Mouse (Mus musculus) bone marrow, adult 2 months (tissue): ENCODE results near the gene BC030867. TPM values are rescaled to one million over a fixed set of nuclear protein-coding genes. Genes with fewer than 3 reads are reported as not detected.
A peak's percentile ranks its signal among the peaks of the same experiment; 100 is the strongest.

Source experiments
- H3K27ac ChIP-seq: fragments of 200-500 bp; 2 replicates; pipeline ENCODE4 v1.5.1; 2012; ENCODE audit warnings: low read depth, mild to moderate bottlenecking, control low read depth, inconsistent platforms, low read length; ENCODE audit not compliant: control insufficient read depth, poor library complexity, insufficient read depth
- H3K4me1 ChIP-seq: fragments of 200-500 bp; 2 replicates; pipeline ENCODE4 v1.6.1; 2011; ENCODE audit warnings: low read length; ENCODE audit not compliant: control insufficient read depth, insufficient read depth
- H3K4me3 ChIP-seq: fragments of 200-500 bp; replicated peaks from 2 replicates; pipeline ENCODE3; 2011; ENCODE audit warnings: mild to moderate bottlenecking, low read depth, low read length, control low read depth; ENCODE audit not compliant: control insufficient read depth
- CTCF ChIP-seq: fragments of 200-500 bp; IDR thresholded peaks from 2 replicates; pipeline ENCODE4 v1.5.1; 2011; ENCODE audit warnings: low read length, control low read depth; ENCODE audit not compliant: control insufficient read depth, insufficient read depth
- POLR2A ChIP-seq: fragments of 200-500 bp; IDR thresholded peaks from 2 replicates; pipeline ENCODE4 v1.6.1; 2011; ENCODE audit warnings: low read depth, mild to moderate bottlenecking, control low read depth, low read length, borderline replicate concordance; ENCODE audit not compliant: control insufficient read depth
- WGBS: fragments of 180-500 bp; shearing (Covaris S2); methylation state at CpG from one replicate; pipeline ENCODE4 v1.1.7; 2018; 5-methylcytosine and 5-hydroxymethylcytosine counted together
- polyA plus RNA-seq: library from polyadenylated mRNA; stranded (reverse); fragments of >200 nt; gene quantifications from 2 replicates; pipeline ENCODE4 v1.2.4, GENCODE M21; 2011; ENCODE audit warnings: low replicate concordance; ENCODE audit not compliant: missing spikeins, insufficient read depth, insufficient read length

BC030867 gene
- polyA plus RNA-seq, 1 experiment = 39.2 TPM

- 86% methylated on average over 6 of the region's 6 CpGs for WGBS
- Histone ChIP-seq H3K4me3 (no peak overlapping the region), H3K27ac (no peak overlapping the region), H3K4me1 (no peaks in the 10 kb centered on the region)
- TF ChIP-seq POLR2A (no peak), CTCF (no peak)
Measured at GRCm38 (mm10) chr11:102258095-102258494, 9.4 kb downstream of the BC030867 start.

GRCm38 (mm10) chr11:102258521-102258920 is 9.8 kb downstream of the BC030867 start:
- 83% methylated on average over 3 of the region's 3 CpGs for WGBS
- H3K4me3 ChIP-seq = no peak overlapping the region
- TF ChIP-seq POLR2A (no peak), CTCF (peak; percentile 41; the same call in 1 of the 2 replicates)
- H3K27ac ChIP-seq = no peak overlapping the region
- no peaks in the 10 kb centered on the region for H3K4me1 ChIP-seq

GRCm38 (mm10) chr11:102263211-102263610 is 14.5 kb downstream of the BC030867 start:
- no peak overlapping the region for H3K27ac ChIP-seq
- no peaks in the 10 kb centered on the region for H3K4me1 ChIP-seq
- no peak overlapping the region for H3K4me3 ChIP-seq
- TF ChIP-seq CTCF (no peak), POLR2A (no peak)
- 91% methylated on average over 7 of the region's 7 CpGs for WGBS

GRCm38 (mm10) chr11:102265816-102266215 is 17.1 kb downstream of the BC030867 start:
- no peak overlapping the region for H3K27ac ChIP-seq
- H3K4me1 ChIP-seq = no peaks in the 10 kb centered on the region
- WGBS = 87% methylated on average over 14 of the region's 14 CpGs
- no peak overlapping the region for H3K4me3 ChIP-seq
- TF ChIP-seq POLR2A = no peak
- no peak for TF ChIP-seq CTCF

GRCm38 (mm10) chr11:102266631-102267355 is 18.1 kb downstream of the BC030867 start:
- no peak overlapping the region for H3K4me3 ChIP-seq
- TF ChIP-seq POLR2A (no peak), CTCF (no peak)
- WGBS = 86% methylated on average over 8 of the region's 8 CpGs
- H3K4me1 ChIP-seq = no peaks in the 10 kb centered on the region
- no peak overlapping the region for H3K27ac ChIP-seq

- no peaks in the 10 kb centered on the region for H3K4me1 ChIP-seq
- H3K27ac ChIP-seq = no peak overlapping the region
- WGBS = 7% methylated on average over 11 of the region's 11 CpGs
- H3K4me3 ChIP-seq = no peak overlapping the region
- peak; percentile 62 for TF ChIP-seq CTCF
- no peak for TF ChIP-seq POLR2A
Measured at GRCm38 (mm10) chr11:102267480-102267879, 18.8 kb downstream of the BC030867 start.

DNA sequence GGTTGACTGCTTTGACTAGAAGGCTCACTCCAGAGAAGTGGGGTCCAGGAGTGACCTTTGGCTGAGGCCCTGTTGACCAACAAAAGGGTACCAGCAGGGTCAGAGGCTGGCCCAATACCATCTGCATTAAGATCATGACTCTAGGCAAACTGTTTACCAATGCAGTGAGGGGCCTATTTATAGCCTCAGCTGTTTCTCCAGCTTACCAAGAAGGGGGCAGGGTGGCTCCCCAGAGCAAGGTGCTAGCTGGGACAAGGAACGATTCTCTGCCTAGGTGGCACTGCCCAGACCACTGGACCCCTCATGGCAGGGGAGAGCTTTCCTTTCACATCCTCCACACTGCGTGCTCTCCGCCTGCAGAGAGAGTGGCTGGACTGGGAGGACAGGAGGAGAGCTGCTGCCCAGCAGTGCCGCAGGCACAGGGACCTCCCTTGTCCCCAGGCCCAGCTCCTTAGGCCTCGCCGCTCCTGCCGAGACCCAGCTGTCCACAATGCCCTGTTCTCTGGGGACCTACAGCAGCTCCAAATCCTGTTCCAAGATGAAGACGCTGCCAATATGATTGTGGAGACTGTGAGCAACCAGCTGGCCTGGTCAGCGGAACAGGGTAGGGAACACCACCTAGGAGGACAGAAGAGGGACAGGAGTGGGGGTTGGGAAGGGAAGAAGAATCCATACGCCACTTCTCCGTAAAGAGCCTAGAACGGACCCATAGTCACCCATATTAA is 20.0 kb downstream of the BC030867 start, which contains the start of gene Asb16:
Gene Asb16 (plus strand): TSS at position 224 of the 725 bp plus-strand sequence.
- WGBS = 86% methylated on average over 12 of the region's 12 CpGs
- Histone ChIP-seq H3K4me1 (no peaks in the 10 kb centered on the region), H3K27ac (no peak within 1 kb of the TSS), H3K4me3 (no peak within 1 kb of the TSS)
- TF ChIP-seq CTCF (no peak), POLR2A (no peak)

GRCm38 (mm10) chr11:102276411-102276915 is 27.8 kb downstream of the BC030867 start:
- WGBS = 3% methylated on average over 33 of the region's 33 CpGs
- 0 out of 2 replicates have a peak, but pooled peaks cover 1% of the 10 kb centered on the region for H3K4me1 ChIP-seq
- no peak overlapping the region for H3K27ac ChIP-seq
- no peak overlapping the region for H3K4me3 ChIP-seq
- TF ChIP-seq POLR2A (no peak), CTCF (no peak)
